Mouse (Mus musculus): ENCODE measurements around the gene Tbc1d2.
A peak's percentile ranks its signal among the peaks of the same experiment; 100 is the strongest.

Gene Tbc1d2

GRCm38 (mm10) chr4:46650086-46650753 lies at the start of gene Tbc1d2:
TSS of gene Tbc1d2 (minus strand) at chr4:46650209.
- peak; percentile 95 for DNase-seq (ENCODE audit: low read depth)

GRCm38 (mm10) chr4:46696467-46696866 lies 46.5 kb upstream of the Tbc1d2 start:
- DNase-seq (ENCODE audit: low read depth), result no peak

GRCm38 (mm10) chr4:46690565-46690964 lies 40.6 kb upstream of the Tbc1d2 start:
- no peak for DNase-seq (ENCODE audit: low read depth)

- no peak for DNase-seq (ENCODE audit: low read depth)
Observed at GRCm38 (mm10) chr4:46690023-46690420, 40.0 kb upstream of the Tbc1d2 start.

- peak; percentile 75 for DNase-seq (ENCODE audit: low read depth)
Observed at GRCm38 (mm10) chr4:46689397-46690022, 39.5 kb upstream of the Tbc1d2 start.

GRCm38 (mm10) chr4:46688213-46688832 lies 38.3 kb upstream of the Tbc1d2 start:
- no peak for DNase-seq (ENCODE audit: low read depth)

- no peak for DNase-seq (ENCODE audit: low read depth)
Observed at GRCm38 (mm10) chr4:46684160-46684559, 34.2 kb upstream of the Tbc1d2 start.

GRCm38 (mm10) chr4:46676646-46677045 lies 26.6 kb upstream of the Tbc1d2 start:
- no peak for DNase-seq (ENCODE audit: low read depth)

- no peak for DNase-seq (ENCODE audit: low read depth)
Observed at GRCm38 (mm10) chr4:46675992-46676391, 26.0 kb upstream of the Tbc1d2 start.

- DNase-seq (ENCODE audit: low read depth), result no peak
Observed at GRCm38 (mm10) chr4:46675272-46675785, 25.3 kb upstream of the Tbc1d2 start.

- no peak for DNase-seq (ENCODE audit: low read depth)
Observed at GRCm38 (mm10) chr4:46668620-46669019, 18.6 kb upstream of the Tbc1d2 start.

GRCm38 (mm10) chr4:46666420-46666819 lies 16.4 kb upstream of the Tbc1d2 start:
- DNase-seq (ENCODE audit: low read depth), result no peak

- DNase-seq (ENCODE audit: low read depth), result no peak
Observed at GRCm38 (mm10) chr4:46665371-46665774, 15.4 kb upstream of the Tbc1d2 start.

- peak; percentile 60 for DNase-seq (ENCODE audit: low read depth)
Observed at GRCm38 (mm10) chr4:46664123-46665009, 14.4 kb upstream of the Tbc1d2 start.

- no peak for DNase-seq (ENCODE audit: low read depth)
Observed at GRCm38 (mm10) chr4:46661433-46661832, 11.4 kb upstream of the Tbc1d2 start.

GRCm38 (mm10) chr4:46658946-46659345 lies 8.9 kb upstream of the Tbc1d2 start:
- no peak for DNase-seq (ENCODE audit: low read depth)

- peak; percentile 84 for DNase-seq (ENCODE audit: low read depth)
Observed at GRCm38 (mm10) chr4:46657116-46657515, 7.1 kb upstream of the Tbc1d2 start.

GRCm38 (mm10) chr4:46655956-46656355 lies 5.9 kb upstream of the Tbc1d2 start:
- DNase-seq (ENCODE audit: low read depth), result no peak

GRCm38 (mm10) chr4:46655298-46655697 lies 5.3 kb upstream of the Tbc1d2 start:
- no peak for DNase-seq (ENCODE audit: low read depth)

GRCm38 (mm10) chr4:46649161-46649560 lies 848 bp downstream of the Tbc1d2 start:
- DNase-seq (ENCODE audit: low read depth), result peak; percentile 57

- DNase-seq (ENCODE audit: low read depth), result no peak
Observed at GRCm38 (mm10) chr4:46643676-46644112, 6.3 kb downstream of the Tbc1d2 start.

Measured in NIH3T3 (cell line).